Mouse (Mus musculus) Patski (cell line): Measurements from ENCODE around the gene Dscam. TPM values are rescaled to one million over a fixed set of nuclear protein-coding genes. Genes with fewer than 3 reads are reported as not detected.

ENCODE experiments used
- ATAC-seq: fragments of 100-300 bp; one replicate; pipeline ENCODE4 v1.8.0; 2021
- CTCF ChIA-PET: fragments of 350-600 bp; sonication (Branson Sonifier 250); formaldehyde crosslinking; loops from one replicate; lab custom pipeline; 2022; ENCODE audit warnings: inconsistent platforms; lab: Charles Lee
- POLR2A ChIA-PET: fragments of 350-600 bp; sonication (Branson Sonifier 250); formaldehyde crosslinking; loops from one replicate; lab custom pipeline; 2022; ENCODE audit warnings: antibody characterized with exemption, inconsistent platforms; lab: Charles Lee
- DNase-seq: peaks from one replicate; pipeline ENCODE4 v3.0.0-alpha.2; 2011; ENCODE audit warnings: low read depth, low spot score
- H3K27me3 ChIP-seq: fragments of 371-371 bp; one replicate; pipeline ENCODE4 v1.5.1; 2021
- CTCF ChIP-seq: fragments of 100-300 bp; IDR thresholded peaks from one replicate; pipeline ENCODE4 v1.5.1; 2021
- in situ Hi-C: fragments of 300-500 bp; cut with MboI; formaldehyde crosslinking; loops from 3 replicates; pipeline ENCODE4 v1.11.1; 2018; ENCODE audit warnings: low pct_unique_long_range_greater_than_20kb, mixed read lengths
- polyA plus RNA-seq: library from polyadenylated mRNA; unstranded; gene quantifications from one replicate; pipeline ENCODE4 v1.2.3, GENCODE M21; 2021

The Dscam gene
- polyA plus RNA-seq, 1 experiment from 2014 or later = 0.03 TPM

- ChIA-PET CTCF (no interaction called here), POLR2A (no interaction called here)
- H3K27me3 ChIP-seq = peaks cover 3% of the 10 kb centered on the region
- ATAC-seq = no peak
- in situ Hi-C loops = no loop called here
- no peak for DNase-seq
- no peak for TF ChIP-seq CTCF
Observed at GRCm38 (mm10) chr16:97110028-97110427, 60.5 kb downstream of the Dscam start.

GRCm38 (mm10) chr16:97105266-97105665 is 65.3 kb downstream of the Dscam start:
- no peak for DNase-seq
- TF ChIP-seq CTCF = no peak
- CTCF ChIA-PET = no interaction called here
- H3K27me3 ChIP-seq = no peaks in the 10 kb centered on the region
- POLR2A ChIA-PET = no interaction called here
- in situ Hi-C loops = no loop called here
- ATAC-seq = no peak

GRCm38 (mm10) chr16:97103046-97103445 is 67.5 kb downstream of the Dscam start:
- CTCF ChIA-PET = interaction anchor here (0.8 to 1.3 kb wide), 2 partner anchors 22 to 116 kb away, joined by 3 read pairs; no protein-coding TSS in a partner anchor
- no peaks in the 10 kb centered on the region for H3K27me3 ChIP-seq
- in situ Hi-C loops = no loop called here
- POLR2A ChIA-PET = no interaction called here
- ATAC-seq (no peak), DNase-seq (no peak)
- TF ChIP-seq CTCF = no peak

GRCm38 (mm10) chr16:97100091-97100490 is 70.5 kb downstream of the Dscam start:
- CTCF ChIA-PET = no interaction called here
- ATAC-seq = no peak
- in situ Hi-C loops = no loop called here

GRCm38 (mm10) chr16:97098508-97098907 is 72.0 kb downstream of the Dscam start:
- in situ Hi-C loops = no loop called here
- CTCF ChIA-PET = interaction anchor here (2.0 kb wide), 1 partner anchor 8 kb away, joined by 6 read pairs; no protein-coding TSS in a partner anchor
- no peak for TF ChIP-seq CTCF
- POLR2A ChIA-PET = no interaction called here
- DNase-seq (no peak), ATAC-seq (no peak)
- no peaks in the 10 kb centered on the region for H3K27me3 ChIP-seq

More at GRCm38 (mm10) chr16:97100091-97100490, 70.5 kb downstream of the Dscam start:
- DNase-seq = no peak
- no peak for TF ChIP-seq CTCF
- POLR2A ChIA-PET = no interaction called here
- no peaks in the 10 kb centered on the region for H3K27me3 ChIP-seq

GRCm38 (mm10) chr16:97096709-97097108 is 73.8 kb downstream of the Dscam start:
- CTCF ChIA-PET = interaction anchor here (1.5 to 2.0 kb wide), 2 partner anchors 9 to 10 kb away, joined by 5 to 6 read pairs; no protein-coding TSS in a partner anchor
- TF ChIP-seq CTCF = no peak
- in situ Hi-C loops = no loop called here
- POLR2A ChIA-PET = no interaction called here
- no peaks in the 10 kb centered on the region for H3K27me3 ChIP-seq
- ATAC-seq (peak; percentile 92), DNase-seq (peak; percentile 55)

- DNase-seq = no peak
- H3K27me3 ChIP-seq = no peaks in the 10 kb centered on the region
- in situ Hi-C loops = no loop called here
- CTCF ChIA-PET = interaction anchor here (1.5 kb wide), 1 partner anchor 7 kb away, joined by 5 read pairs; no protein-coding TSS in a partner anchor
- no peak for TF ChIP-seq CTCF
- POLR2A ChIA-PET = interaction anchor here (0.6 kb wide), 1 partner anchor 35 kb away, joined by 3 read pairs; no protein-coding TSS in a partner anchor
- no peak for ATAC-seq
Observed at GRCm38 (mm10) chr16:97095496-97095895, 75.1 kb downstream of the Dscam start.

- DNase-seq = no peak
- CTCF ChIA-PET = interaction anchor here (1.0 to 1.3 kb wide), 2 partner anchors 11 to 12 kb away, joined by 3 to 4 read pairs; no protein-coding TSS in a partner anchor
Observed at GRCm38 (mm10) chr16:97089339-97089738, 81.2 kb downstream of the Dscam start.

GRCm38 (mm10) chr16:97083694-97084093 is 86.9 kb downstream of the Dscam start:
- ChIA-PET CTCF (no interaction called here), POLR2A (no interaction called here)
- no peak for TF ChIP-seq CTCF
- in situ Hi-C loops = no loop called here
- H3K27me3 ChIP-seq = peaks cover 7% of the 10 kb centered on the region
- no peak for DNase-seq
- ATAC-seq = no peak

More at GRCm38 (mm10) chr16:97089339-97089738, 81.2 kb downstream of the Dscam start:
- POLR2A ChIA-PET = no interaction called here
- no peak for ATAC-seq
- in situ Hi-C loops = no loop called here
- TF ChIP-seq CTCF = no peak
- peaks cover 7% of the 10 kb centered on the region for H3K27me3 ChIP-seq

GRCm38 (mm10) chr16:97075920-97076572 is 94.5 kb downstream of the Dscam start:
- no peak for TF ChIP-seq CTCF
- in situ Hi-C loops = no loop called here
- ChIA-PET POLR2A (no interaction called here), CTCF (no interaction called here)
- peak; percentile 76 for DNase-seq
- no peaks in the 10 kb centered on the region for H3K27me3 ChIP-seq
- peak; percentile 93 for ATAC-seq

GRCm38 (mm10) chr16:97075137-97075902 is 95.2 kb downstream of the Dscam start:
- ATAC-seq = no peak
- DNase-seq = no peak
- in situ Hi-C loops = no loop called here
- TF ChIP-seq CTCF = no peak
- H3K27me3 ChIP-seq = no peaks in the 10 kb centered on the region
- ChIA-PET CTCF (interaction anchor here (0.8 kb wide), 1 partner anchor 14 kb away, joined by 3 read pairs; no protein-coding TSS in a partner anchor), POLR2A (no interaction called here)
